In genomic region chr6:4030956-4031355, GRCm38 (mm10) we compare ENCODE assay signal across 35 mouse cellular contexts. TPM values are rescaled to one million over a fixed set of nuclear protein-coding genes. Genes with fewer than 3 reads are reported as not detected.
DNase-seq lines count a peak whose midpoint lies in the region; ATAC-seq and TF ChIP-seq lines count a peak whose summit lies in the region.
"Had no signal": no experiment of that assay in that cellular context is flagged by ENCODE, and none has a peak within 500 bp of the region (broad histone marks: within the 10 kb centered on the region; RNA-seq: fewer than 3 reads in every experiment).

No protein-coding gene starts in this region.

- no peak for TF ChIP-seq POLR2A in CH12.LX (IDR thresholded peaks at IDR 0.05; ENCODE audit: low read depth, low read length)

- H3K27me3 ChIP-seq in hindbrain, postnatal 0 days (ENCODE audit: insufficient read depth, low read length), result no peaks in the 10 kb centered on the region
- H3K27me3 ChIP-seq in hindbrain, embryonic 16.5 days (replicated peaks; ENCODE audit: control insufficient read depth, insufficient read depth, low read length), result no peaks in the 10 kb centered on the region
- no peaks in the 10 kb centered on the region for H3K27me3 ChIP-seq in CH12.LX (replicated peaks)
- H3K27me3 ChIP-seq: hindbrain, embryonic 13.5 days; limb, embryonic 12.5 days; liver, embryonic 12.5 days; megakaryocyte, embryonic 14.5 days; neural tube, embryonic 12.5 days; stomach, embryonic 15.5 days had no signal

- no peak overlapping the region for H3K9ac ChIP-seq in hindbrain, postnatal 0 days (replicated peaks; ENCODE audit: low read length)
- no peak overlapping the region for H3K9ac ChIP-seq in hindbrain, embryonic 16.5 days (ENCODE audit: low read depth, low read length)
- no peak overlapping the region for H3K9ac ChIP-seq in CH12.LX (ENCODE audit: insufficient read depth, low read depth)
- H3K9ac ChIP-seq: hindbrain, embryonic 13.5 days; limb, embryonic 12.5 days; liver, embryonic 12.5 days; neural tube, embryonic 12.5 days; stomach, embryonic 15.5 days had no signal

- no peaks in the 10 kb centered on the region for H3K9me3 ChIP-seq in hindbrain, postnatal 0 days (ENCODE audit: low read length)
- H3K9me3 ChIP-seq in hindbrain, embryonic 16.5 days (ENCODE audit: control insufficient read depth, low read length), result no peaks in the 10 kb centered on the region
- H3K9me3 ChIP-seq in CH12.LX (replicated peaks; ENCODE audit: low read length), result no peaks in the 10 kb centered on the region
- H3K9me3 ChIP-seq: embryonic facial prominence, embryonic 10.5 days; forebrain, embryonic 10.5 days; hindbrain, embryonic 13.5 days; limb, embryonic 12.5 days; liver, embryonic 12.5 days; megakaryocyte, embryonic 14.5 days; neural tube, embryonic 12.5 days; stomach, embryonic 15.5 days had no signal

- no peaks in the 10 kb centered on the region for H3K79me2 ChIP-seq in CH12.LX (replicated peaks; ENCODE audit: control insufficient read depth, extremely low read depth, insufficient read depth, poor library complexity, severe bottlenecking)

- no peak overlapping the region for H3K4me2 ChIP-seq in hindbrain, postnatal 0 days (ENCODE audit: low read depth, low read length)
- H3K4me2 ChIP-seq in hindbrain, embryonic 16.5 days (ENCODE audit: low read length), result no peak overlapping the region
- H3K4me2 ChIP-seq in CH12.LX (ENCODE audit: insufficient read depth, low read depth, poor library complexity, severe bottlenecking), result peak overlapping the region; percentile 21; the same call in 1 of the 2 replicates
- H3K4me2 ChIP-seq: hindbrain, embryonic 13.5 days; limb, embryonic 12.5 days; liver, embryonic 12.5 days; neural tube, embryonic 12.5 days; stomach, embryonic 15.5 days had no signal

- no peak for TF ChIP-seq CTCF in hindbrain, postnatal 0 days (IDR thresholded peaks at IDR 0.05; ENCODE audit: low read depth)
- no peak for TF ChIP-seq CTCF in CH12.LX (conservative IDR thresholded peaks at IDR 0.05 in 1 of 2, IDR thresholded peaks at IDR 0.05 in 1 of 2; ENCODE audit: low read depth in 2 of 2, low read length in 2 of 2)

- ATAC-seq in hindbrain, postnatal 0 days, result no peak
- ATAC-seq in hindbrain, embryonic 16.5 days, result no peak
- ATAC-seq in megakaryocyte, adult 5-6 weeks (ENCODE audit: poor library complexity, severe bottlenecking), result no peak
- ATAC-seq: forebrain, embryonic 16.5 days; liver, embryonic 12.5 days had no signal

- dilution Hi-C loops in CH12.LX (cut with MboI; ENCODE audit: extremely low pct_ligation_motif_present, extremely low pct_unique_long_range_greater_than_20kb, low sequenced_read_pairs), result no loop called here

- in situ Hi-C loops in CH12.LX (cut with MboI; ENCODE audit: low pct_ligation_motif_present, low pct_unique_long_range_greater_than_20kb, low sequenced_read_pairs), result no loop called here

- H3K4me1 ChIP-seq in hindbrain, postnatal 0 days (ENCODE audit: insufficient read depth, low read length), result no peaks in the 10 kb centered on the region
- H3K4me1 ChIP-seq in hindbrain, embryonic 16.5 days (ENCODE audit: control insufficient read depth, insufficient read depth, low read depth, low read length), result no peaks in the 10 kb centered on the region
- 0 out of 4 replicates have a peak, but pooled peaks cover 0 to 3% of the 10 kb centered on the region in 2 experiments for H3K4me1 ChIP-seq in CH12.LX (ENCODE audit: control insufficient read depth in 1 of 2, insufficient read depth in 2 of 2)
- H3K4me1 ChIP-seq: forebrain, embryonic 10.5 days; hindbrain, embryonic 13.5 days; limb, embryonic 12.5 days; liver, embryonic 12.5 days; neural tube, embryonic 12.5 days; stomach, embryonic 15.5 days had no signal

- H3K36me3 ChIP-seq in hindbrain, postnatal 0 days (ENCODE audit: insufficient read depth, low read length), result no peaks in the 10 kb centered on the region
- H3K36me3 ChIP-seq in hindbrain, embryonic 16.5 days (ENCODE audit: control insufficient read depth, insufficient read depth, low read length), result no peaks in the 10 kb centered on the region
- no peaks in the 10 kb centered on the region for H3K36me3 ChIP-seq in CH12.LX (replicated peaks in 1 of 2; ENCODE audit: control insufficient read depth in 1 of 2, insufficient read depth in 1 of 2, low read length in 1 of 2)
- H3K36me3 ChIP-seq: embryonic facial prominence, embryonic 10.5 days; forebrain, embryonic 10.5 days; hindbrain, embryonic 13.5 days; limb, embryonic 12.5 days; liver, embryonic 12.5 days; neural tube, embryonic 12.5 days; stomach, embryonic 15.5 days had no signal

- 64% methylated on average over 3 of the region's 3 CpGs for WGBS in hindbrain, postnatal 0 days
- 84% methylated on average over 3 of the region's 3 CpGs for WGBS in hindbrain, embryonic 16.5 days

- no peak overlapping the region for H3K27ac ChIP-seq in hindbrain, postnatal 0 days
- no peak overlapping the region for H3K27ac ChIP-seq in hindbrain, embryonic 16.5 days (ENCODE audit: low read depth, low read length)
- no peak overlapping the region for H3K27ac ChIP-seq in CH12.LX (ENCODE audit: insufficient read depth, low read depth)
- H3K27ac ChIP-seq: embryonic facial prominence, embryonic 10.5 days; forebrain, embryonic 10.5 days; heart, adult 2 months; hindbrain, embryonic 13.5 days; layer of hippocampus, adult 2 months; limb, embryonic 12.5 days; liver, embryonic 12.5 days; neural tube, embryonic 12.5 days; stomach, embryonic 15.5 days had no signal

- no peak for TF ChIP-seq EP300 in CH12.LX (IDR thresholded peaks at IDR 0.05; ENCODE audit: low read length)

- DNase-seq in hindbrain, postnatal 0 days (ENCODE audit: low spot score), result peak; percentile 5
- no peak for DNase-seq in CH12.LX (ENCODE audit: extremely low read depth)
- DNase-seq in adrenal gland, postnatal 10 days, result peak; percentile 37
- peak; percentile 12 for DNase-seq in gonadal fat pad, adult 2 months (ENCODE audit: low read depth)
- no peak for DNase-seq in spleen, adult 18-20 months
- no peak for DNase-seq in heart, postnatal 14 days
- DNase-seq: cerebellum, adult 9-10 months; gastrocnemius, postnatal 14 days; heart, adult 2 months; heart, postnatal 36 days; kidney, adult 9 months; kidney, postnatal 14 days; layer of hippocampus, postnatal 36 days; lung, adult 18-20 months; lung, postnatal 14 days; midbrain, embryonic 14.5 days; retina, postnatal 1 day; right cerebral cortex, postnatal 4 days; thymus, adult 2 months; thymus, postnatal 4 days had no signal

- no peak overlapping the region for H3K4me3 ChIP-seq in hindbrain, postnatal 0 days (ENCODE audit: low read length)
- H3K4me3 ChIP-seq in hindbrain, embryonic 16.5 days (ENCODE audit: low read length), result no peak overlapping the region
- no peak overlapping the region for H3K4me3 ChIP-seq in CH12.LX (replicated peaks in 1 of 3; ENCODE audit: low read depth in 2 of 3, low read length in 2 of 3, poor library complexity in 1 of 3)
- H3K4me3 ChIP-seq: embryonic facial prominence, embryonic 10.5 days; forebrain, embryonic 10.5 days; heart, adult 2 months; hindbrain, embryonic 13.5 days; layer of hippocampus, adult 2 months; limb, embryonic 12.5 days; liver, embryonic 12.5 days; megakaryocyte, embryonic 14.5 days; neural tube, embryonic 12.5 days; stomach, embryonic 15.5 days had no signal

- TF ChIP-seq RAD21 in CH12.LX (IDR thresholded peaks at IDR 0.05; ENCODE audit: low read depth, low read length), result no peak

- intact Hi-C loops in heart, postnatal 14 days (cut with DNase I), result no loop called here

RNA-seq across cellular contexts. Expression of gene Gng11, which starts 27.3 kb away (rescaled TPM):
- 7.9 and 11.4 TPM in 2 replicates for total RNA-seq in hindbrain, postnatal 0 days (2014; rRNA removed)
- polyA plus RNA-seq in hindbrain, postnatal 0 days (2015; fragmentation: Nextera tagmentation; extraction: Ambion mirVana), result 31.0 and 33.7 TPM in 2 replicates
- 26.4 and 27.8 TPM in 2 replicates for polyA plus RNA-seq in hindbrain, embryonic 16.5 days (2015; fragmentation: Nextera tagmentation; extraction: Ambion mirVana)
- total RNA-seq in CH12.LX (2012; rRNA removed) (not detected in 2 replicates), CH12.LX (2014; rRNA removed) (not detected in 2 replicates)
- polyA plus RNA-seq in CH12.LX (2012; ENCODE audit: insufficient read length, low read depth), result not detected in 2 replicates
- 10 to 100 TPM; 65.8 to 74.1 TPM for total RNA-seq in adrenal gland, postnatal 10 days (2021)
- 5.6 and 6.9 TPM in 2 replicates for polyA plus RNA-seq in gonadal fat pad, adult 2 months (2012; rRNA removed)
- total RNA-seq in megakaryocyte, adult 5-6 weeks (2015), result 1.3 and 2.5 TPM in 2 replicates
- total RNA-seq in megakaryocyte, adult 5-6 weeks (2017), result 1.5 TPM in 1 of 2 replicates, not detected in the other
- total RNA-seq in heart, postnatal 14 days (2021), result 10 to 100 TPM; 78.8 to 88.5 TPM

RNA-seq across cellular contexts. Expression of gene Gngt1, which starts 37.4 kb away (rescaled TPM):
- total RNA-seq in hindbrain, postnatal 0 days (2014; rRNA removed), result not detected in 2 replicates
- not detected in 2 replicates for polyA plus RNA-seq in hindbrain, postnatal 0 days (2015; fragmentation: Nextera tagmentation; extraction: Ambion mirVana)
- not detected in 2 replicates for polyA plus RNA-seq in hindbrain, embryonic 16.5 days (2015; fragmentation: Nextera tagmentation; extraction: Ambion mirVana)
- total RNA-seq in CH12.LX (2012; rRNA removed) (not detected in 2 replicates), CH12.LX (2014; rRNA removed) (not detected in 2 replicates)
- polyA plus RNA-seq in CH12.LX (2012; ENCODE audit: insufficient read length, low read depth), result not detected in 2 replicates
- total RNA-seq in adrenal gland, postnatal 10 days (2021), result not detected
- polyA plus RNA-seq in gonadal fat pad, adult 2 months (2012; rRNA removed), result not detected in 2 replicates
- not detected in 2 replicates for total RNA-seq in megakaryocyte, adult 5-6 weeks (2015)
- not detected in 2 replicates for total RNA-seq in megakaryocyte, adult 5-6 weeks (2017)
- not detected for total RNA-seq in heart, postnatal 14 days (2021)
- total RNA-seq: gastrocnemius, postnatal 14 days; heart, adult 2 months; heart, postnatal 36 days; layer of hippocampus, adult 2 months; layer of hippocampus, postnatal 36 days; left cerebral cortex, postnatal 14 days had no signal
- polyA plus RNA-seq: embryonic facial prominence, embryonic 10.5 days; forebrain, embryonic 10.5 days; forebrain, embryonic 16.5 days; heart, adult 2 months; heart, embryonic 14.5 days; hindbrain, embryonic 13.5 days; intestine, embryonic 14.5 days; limb, embryonic 12.5 days; midbrain, embryonic 14.5 days; neural tube, embryonic 12.5 days; stomach, embryonic 15.5 days; thymus, adult 2 months had no signal

RNA-seq across cellular contexts. Expression of gene Tfpi2, which starts 42.2 kb away (rescaled TPM):
- not detected in 2 replicates for total RNA-seq in hindbrain, postnatal 0 days (2014; rRNA removed)
- polyA plus RNA-seq in hindbrain, postnatal 0 days (2015; fragmentation: Nextera tagmentation; extraction: Ambion mirVana), result 0.49 and 0.53 TPM in 2 replicates
- polyA plus RNA-seq in hindbrain, embryonic 16.5 days (2015; fragmentation: Nextera tagmentation; extraction: Ambion mirVana), result 0.49 and 1.1 TPM in 2 replicates
- total RNA-seq in CH12.LX (2012; rRNA removed), result not detected in 2 replicates
- total RNA-seq in CH12.LX (2014; rRNA removed), result not detected in 2 replicates
- not detected in 2 replicates for polyA plus RNA-seq in CH12.LX (2012; ENCODE audit: insufficient read length, low read depth)
- 10 to 100 TPM in 1 of 2 experiments, 1 to 10 TPM in 1; 7.1 to 11.1 TPM for total RNA-seq in adrenal gland, postnatal 10 days (2021)
- polyA plus RNA-seq in gonadal fat pad, adult 2 months (2012; rRNA removed), result 0.62 and 2.4 TPM in 2 replicates
- not detected in 2 replicates for total RNA-seq in megakaryocyte, adult 5-6 weeks (2015)
- 0.33 TPM in 1 of 2 replicates, not detected in the other for total RNA-seq in megakaryocyte, adult 5-6 weeks (2017)
- total RNA-seq in heart, postnatal 14 days (2021), result 1 to 10 TPM; 2.2 to 2.4 TPM
- total RNA-seq: layer of hippocampus, adult 2 months; layer of hippocampus, postnatal 36 days had no signal

RNA-seq across cellular contexts. Expression of gene Bet1, which starts 55.8 kb away (rescaled TPM):
- total RNA-seq in hindbrain, postnatal 0 days (2014; rRNA removed), result 17.1 and 21.0 TPM in 2 replicates
- polyA plus RNA-seq in hindbrain, postnatal 0 days (2015; fragmentation: Nextera tagmentation; extraction: Ambion mirVana), result 32.7 and 37.2 TPM in 2 replicates
- polyA plus RNA-seq in hindbrain, embryonic 16.5 days (2015; fragmentation: Nextera tagmentation; extraction: Ambion mirVana), result 35.6 and 35.7 TPM in 2 replicates
- total RNA-seq in CH12.LX (2012; rRNA removed) (35.2 and 36.3 TPM in 2 replicates), CH12.LX (2014; rRNA removed) (70.3 and 79.4 TPM in 2 replicates)
- 40.0 and 58.1 TPM in 2 replicates for polyA plus RNA-seq in CH12.LX (2012; ENCODE audit: insufficient read length, low read depth)
- 10 to 100 TPM; 63.4 to 68.5 TPM for total RNA-seq in adrenal gland, postnatal 10 days (2021)
- polyA plus RNA-seq in gonadal fat pad, adult 2 months (2012; rRNA removed), result 28.1 and 30.7 TPM in 2 replicates
- 40.9 and 43.0 TPM in 2 replicates for total RNA-seq in megakaryocyte, adult 5-6 weeks (2015)
- 39.1 and 69.2 TPM in 2 replicates for total RNA-seq in megakaryocyte, adult 5-6 weeks (2017)
- total RNA-seq in heart, postnatal 14 days (2021), result 10 to 100 TPM; 21.3 to 24.2 TPM

Comparison
In these comparisons a context has a peak if more than half of its experiments do, and no peak if none do; other contexts are left out.
1. DNase-seq: peak in hindbrain, postnatal 0 days (single experiment), adrenal gland, postnatal 10 days (single experiment) and gonadal fat pad, adult 2 months (single experiment); none in CH12.LX (single experiment), spleen, adult 18-20 months (0 of 2) and heart, postnatal 14 days (0 of 2).